Mouse (Mus musculus) G1E (cell line): ENCODE results near the gene Taf4. TPM values are rescaled to one million over a fixed set of nuclear protein-coding genes. Genes with fewer than 3 reads are reported as not detected.
A peak's percentile ranks its signal among the peaks of the same experiment; 100 is the strongest.

ENCODE experiments used
- ATAC-seq: 2 replicates; pipeline ENCODE4 v1.8.0; 2016; ENCODE audit warnings: mild to moderate bottlenecking; ENCODE audit not compliant: insufficient number of reproducible peaks, poor library complexity, low FRiP score, severe bottlenecking; ENCODE audit errors: extremely low read depth
- DNase-seq: peaks from one replicate; pipeline ENCODE4 v3.0.0; 2012; ENCODE audit warnings: low spot score
- H3K27me3 ChIP-seq: 2 replicates; pipeline ENCODE4 v1.6.1; 2012; ENCODE audit warnings: mild to moderate bottlenecking, low read length, inconsistent platforms; ENCODE audit not compliant: insufficient read depth
- H3K36me3 ChIP-seq: replicated peaks from 2 replicates; pipeline ENCODE3; 2012; ENCODE audit warnings: mild to moderate bottlenecking, inconsistent platforms
- H3K4me1 ChIP-seq: 2 replicates; pipeline ENCODE4 v1.6.1; 2012; ENCODE audit warnings: low read depth, low read length, inconsistent platforms, mixed read lengths; ENCODE audit not compliant: insufficient read depth
- H3K4me3 ChIP-seq: 2 replicates; pipeline ENCODE4 v1.5.1; 2012; ENCODE audit warnings: low read depth, mild to moderate bottlenecking, inconsistent platforms, low read length, moderate library complexity, mixed read lengths
- H3K9me3 ChIP-seq: replicated peaks from 2 replicates; pipeline ENCODE4 v1.6.1; 2012; ENCODE audit warnings: inconsistent platforms
- CTCF ChIP-seq: IDR thresholded peaks from 2 replicates; pipeline ENCODE4 v1.5.1; 2012; ENCODE audit warnings: low read depth, low read length, inconsistent platforms, mixed read lengths
- GATA1 ChIP-seq: IDR thresholded peaks from 2 replicates; pipeline ENCODE4 v1.6.1; 2012; ENCODE audit warnings: borderline replicate concordance, low read length, inconsistent platforms, mixed read lengths
- GATA2 ChIP-seq: IDR thresholded peaks from 2 replicates; pipeline ENCODE4 v1.6.1; 2012; ENCODE audit warnings: low read depth, low read length, inconsistent platforms, borderline replicate concordance
- POLR2AphosphoS5 ChIP-seq: IDR thresholded peaks from 2 replicates; pipeline ENCODE4 v1.6.1; 2012; ENCODE audit warnings: low read depth, low read length, inconsistent platforms; ENCODE audit not compliant: insufficient replicate concordance
- TAL1 ChIP-seq: conservative IDR thresholded peaks from 2 replicates; pipeline ENCODE4 v1.6.1; 2012; ENCODE audit warnings: low read depth, low read length, inconsistent platforms, mixed read lengths
- polyA plus RNA-seq: library from polyadenylated mRNA; stranded (reverse); fragments of >175 nt; gene quantifications from 2 replicates; pipeline ENCODE4 v1.2.3, GENCODE M21; 2012
- total RNA-seq, 2 experiments: library from RNA; stranded (forward) in 1 of 2; stranded (reverse) in 1 of 2; fragments of 200-1000 nt in 1 of 2; fragments of >200 nt in 1 of 2; fragmentation: Nextera tagmentation in 1 of 2; gene quantifications; 2 replicates each; pipeline ENCODE4 v1.2.3; 2014 to 2017

Gene Taf4
- total and polyA plus RNA-seq, 3 experiments = 14.2 to 37.3 (median 29.3) TPM

GRCm38 (mm10) chr2:179976295-179976627 lies 185 bp downstream of the Taf4 start:
- H3K9me3 ChIP-seq = no peaks in the 10 kb centered on the region
- H3K4me3 ChIP-seq = peak overlapping the region; percentile 91
- peaks cover 52% of the 10 kb centered on the region for H3K4me1 ChIP-seq
- ATAC-seq (no peak), DNase-seq (peak; percentile 35)
- no peak for TF ChIP-seq POLR2AphosphoS5
- TF ChIP-seq TAL1 = no peak
- TF ChIP-seq GATA1 = no peak
- TF ChIP-seq CTCF = no peak
- no peak for TF ChIP-seq GATA2
- H3K27me3 ChIP-seq = peaks cover 7% of the 10 kb centered on the region
- H3K36me3 ChIP-seq = peaks cover 49% of the 10 kb centered on the region

- peaks cover 52% of the 10 kb centered on the region for H3K4me1 ChIP-seq
- H3K9me3 ChIP-seq = no peaks in the 10 kb centered on the region
- ATAC-seq (no peak), DNase-seq (no peak)
- H3K27me3 ChIP-seq = peaks cover 4% of the 10 kb centered on the region
- peaks cover 52% of the 10 kb centered on the region for H3K36me3 ChIP-seq
- TF ChIP-seq TAL1 = no peak
- TF ChIP-seq CTCF = no peak
- TF ChIP-seq GATA2 = no peak
- no peak for TF ChIP-seq POLR2AphosphoS5
- TF ChIP-seq GATA1 = no peak
- H3K4me3 ChIP-seq = peak overlapping the region; percentile 91
Observed at GRCm38 (mm10) chr2:179975851-179976250, 595 bp downstream of the Taf4 start.

- Histone ChIP-seq H3K9me3 (no peaks in the 10 kb centered on the region), H3K36me3 (peaks cover 57% of the 10 kb centered on the region), H3K27me3 (peaks cover 1% of the 10 kb centered on the region; the same call in 1 of the 2 replicates), H3K4me3 (peak overlapping the region; percentile 91), H3K4me1 (peaks cover 59% of the 10 kb centered on the region)
- ATAC-seq (no peak), DNase-seq (peak; percentile 30)
- TF ChIP-seq TAL1 (no peak), GATA1 (no peak), GATA2 (no peak), POLR2AphosphoS5 (no peak), CTCF (no peak)
Observed at GRCm38 (mm10) chr2:179974651-179975471, 1.6 kb downstream of the Taf4 start.

GRCm38 (mm10) chr2:179973871-179974628 lies 2.4 kb downstream of the Taf4 start:
- DNase-seq = no peak
- Histone ChIP-seq H3K36me3 (peaks cover 52% of the 10 kb centered on the region), H3K27me3 (no peaks in the 10 kb centered on the region; the same call in 1 of the 2 replicates), H3K4me3 (no peak overlapping the region), H3K9me3 (no peaks in the 10 kb centered on the region), H3K4me1 (peaks cover 59% of the 10 kb centered on the region)
- no peak for ATAC-seq
- TF ChIP-seq GATA1 (no peak), GATA2 (no peak), POLR2AphosphoS5 (no peak), CTCF (no peak), TAL1 (no peak)

GRCm38 (mm10) chr2:179972406-179972805 lies 4.0 kb downstream of the Taf4 start:
- ATAC-seq = no peak
- no peak for TF ChIP-seq CTCF
- no peak for TF ChIP-seq TAL1
- no peak for TF ChIP-seq GATA2
- TF ChIP-seq GATA1 = no peak
- TF ChIP-seq POLR2AphosphoS5 = no peak
- Histone ChIP-seq H3K9me3 (no peaks in the 10 kb centered on the region), H3K27me3 (no peaks in the 10 kb centered on the region; the same call in 1 of the 2 replicates), H3K4me3 (no peak overlapping the region), H3K36me3 (peaks cover 49% of the 10 kb centered on the region), H3K4me1 (peaks cover 48% of the 10 kb centered on the region)
- DNase-seq = no peak

GRCm38 (mm10) chr2:179971891-179972290 lies 4.6 kb downstream of the Taf4 start:
- Histone ChIP-seq H3K36me3 (peaks cover 49% of the 10 kb centered on the region), H3K4me3 (no peak overlapping the region), H3K4me1 (peaks cover 49% of the 10 kb centered on the region), H3K9me3 (no peaks in the 10 kb centered on the region), H3K27me3 (no peaks in the 10 kb centered on the region; the same call in 1 of the 2 replicates)
- no peak for DNase-seq
- ATAC-seq = no peak
- TF ChIP-seq GATA1 (no peak), GATA2 (no peak), TAL1 (no peak), CTCF (no peak), POLR2AphosphoS5 (no peak)
